Mouse (Mus musculus) heart, adult 2 months (tissue): ENCODE results near the gene Hp1bp3. TPM values are rescaled to one million over a fixed set of nuclear protein-coding genes. Genes with fewer than 3 reads are reported as not detected.

Source experiments
- DNase-seq, 2 experiments: peaks; one replicate each; pipeline ENCODE4 v3.0.0; 2021
- H3K27ac ChIP-seq: fragments of 200-600 bp; 2 replicates; pipeline ENCODE4 v1.8.1; 2022
- H3K27me3 ChIP-seq: fragments of 200-500 bp; 2 replicates; pipeline ENCODE4 v1.6.1; 2012; ENCODE audit warnings: mild to moderate bottlenecking, low read length, inconsistent platforms, mixed read lengths; ENCODE audit not compliant: control insufficient read depth, insufficient read depth
- H3K36me3 ChIP-seq: fragments of 200-500 bp; 2 replicates; pipeline ENCODE4 v1.6.1; 2012; ENCODE audit warnings: low read length, inconsistent platforms; ENCODE audit not compliant: control insufficient read depth, insufficient read depth
- H3K4me1 ChIP-seq: fragments of 200-500 bp; 2 replicates; pipeline ENCODE4 v1.6.1; 2011; ENCODE audit warnings: low read length; ENCODE audit not compliant: control insufficient read depth, insufficient read depth
- H3K4me3 ChIP-seq: fragments of 200-600 bp; 2 replicates; pipeline ENCODE4 v1.8.1; 2022
- H3K79me2 ChIP-seq: fragments of 200-500 bp; replicated peaks from 2 replicates; pipeline ENCODE4 v1.6.1; 2012; ENCODE audit warnings: mild to moderate bottlenecking, inconsistent platforms, low read length, moderate library complexity, mixed read lengths; ENCODE audit not compliant: control insufficient read depth, insufficient read depth
- H3K9ac ChIP-seq: fragments of 200-500 bp; 2 replicates; pipeline ENCODE4 v1.6.1; 2012; ENCODE audit warnings: low read depth, mild to moderate bottlenecking, control low read depth, inconsistent platforms, low read length, mixed read lengths
- CTCF ChIP-seq: fragments of 200-600 bp; IDR thresholded peaks from 2 replicates; pipeline ENCODE4 v1.8.1; 2022; ENCODE audit warnings: antibody characterized with exemption, mild to moderate bottlenecking, moderate library complexity
- EP300 ChIP-seq: fragments of 200-500 bp; IDR thresholded peaks from 2 replicates; pipeline ENCODE4 v1.6.1; 2011; ENCODE audit warnings: low read depth, low read length, control low read depth; ENCODE audit not compliant: insufficient read depth
- POLR2A ChIP-seq: fragments of 200-500 bp; IDR thresholded peaks from 2 replicates; pipeline ENCODE4 v1.6.1; 2011; ENCODE audit warnings: mild to moderate bottlenecking, low read depth, low read length, control low read depth; ENCODE audit not compliant: insufficient read depth
- WGBS: fragments of 180-500 bp; shearing (Covaris S2); methylation state at CpG from one replicate; pipeline ENCODE4 v1.1.7; 2018; 5-methylcytosine and 5-hydroxymethylcytosine counted together
- intact Hi-C: fragments of 180-260 bp; cut with DNase I; formaldehyde crosslinking; loops from one replicate; pipeline ENCODE4 v1.15.1; 2025
- polyA plus RNA-seq: library from polyadenylated mRNA; depleted of rRNA; stranded (reverse); fragments of >200 nt; gene quantifications from 2 replicates; pipeline ENCODE4 v1.2.3, GENCODE M21; 2012
- total RNA-seq, 2 experiments: library from RNA; stranded (reverse); gene quantifications; 2 replicates each; pipeline ENCODE4 v1.2.3; 2021

Hp1bp3 gene
- total and polyA plus RNA-seq, 3 experiments = 48.0 to 85.0 (median 74.7) TPM

DNA sequence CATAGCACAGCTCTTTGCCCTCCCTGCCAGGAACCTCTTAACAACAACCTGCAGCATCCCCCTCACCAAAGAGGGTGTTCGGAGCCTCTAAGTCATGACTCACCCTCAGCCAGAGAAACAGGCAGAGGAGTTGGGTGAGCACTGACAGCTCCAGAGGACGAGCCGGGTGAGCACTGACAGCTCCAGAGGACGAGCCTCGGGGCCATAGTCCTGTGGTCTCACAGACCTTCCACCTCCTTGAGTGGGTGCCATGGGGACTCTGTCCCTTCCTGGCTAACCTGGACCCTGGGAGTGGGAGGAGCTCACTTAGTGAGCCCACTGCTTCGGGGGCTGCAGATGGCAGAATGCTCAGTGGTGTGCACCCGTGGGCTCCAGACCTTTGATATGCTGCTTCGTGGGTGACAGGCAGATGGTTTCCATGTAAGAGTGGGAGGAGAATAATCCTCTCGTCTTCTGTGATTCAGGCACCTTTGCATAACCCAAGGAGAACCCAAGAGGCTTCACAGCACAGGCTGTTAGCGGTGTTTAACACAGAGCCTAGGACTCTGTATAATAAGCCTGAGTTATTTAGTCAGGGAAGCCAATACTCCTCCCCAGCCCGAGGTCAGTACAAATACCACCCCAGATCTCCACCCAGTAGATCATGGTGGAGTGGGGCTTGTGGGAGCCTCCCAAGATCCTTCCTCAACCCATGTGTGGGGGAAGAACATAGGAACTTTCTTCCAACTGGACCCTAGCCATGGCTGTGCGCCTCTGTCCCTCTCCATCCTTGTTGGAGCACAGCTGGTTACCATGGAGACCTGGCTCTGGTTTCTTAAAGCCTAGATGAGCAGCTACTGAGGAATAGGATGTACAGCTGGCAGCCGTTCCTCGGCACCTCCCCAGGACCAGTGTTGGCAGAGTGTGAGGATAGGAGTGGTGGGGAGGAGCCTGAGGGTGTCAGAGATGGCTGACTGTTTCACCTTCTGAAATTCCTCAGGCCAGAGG lies 56.2 kb downstream of the Hp1bp3 start:
- H3K4me1 ChIP-seq = no peaks in the 10 kb centered on the region
- intact Hi-C loops = no loop called here
- no peak overlapping the region for H3K9ac ChIP-seq
- TF ChIP-seq CTCF = no peak
- no peaks in the 10 kb centered on the region for H3K36me3 ChIP-seq
- no peak overlapping the region for H3K27ac ChIP-seq
- H3K4me3 ChIP-seq = no peak overlapping the region
- no peaks in the 10 kb centered on the region for H3K27me3 ChIP-seq
- no peaks in the 10 kb centered on the region for H3K79me2 ChIP-seq
- 42% methylated on average over 14 of the region's 14 CpGs for WGBS
- peak in 1 of 2 experiments; percentile 29 for DNase-seq

DNA sequence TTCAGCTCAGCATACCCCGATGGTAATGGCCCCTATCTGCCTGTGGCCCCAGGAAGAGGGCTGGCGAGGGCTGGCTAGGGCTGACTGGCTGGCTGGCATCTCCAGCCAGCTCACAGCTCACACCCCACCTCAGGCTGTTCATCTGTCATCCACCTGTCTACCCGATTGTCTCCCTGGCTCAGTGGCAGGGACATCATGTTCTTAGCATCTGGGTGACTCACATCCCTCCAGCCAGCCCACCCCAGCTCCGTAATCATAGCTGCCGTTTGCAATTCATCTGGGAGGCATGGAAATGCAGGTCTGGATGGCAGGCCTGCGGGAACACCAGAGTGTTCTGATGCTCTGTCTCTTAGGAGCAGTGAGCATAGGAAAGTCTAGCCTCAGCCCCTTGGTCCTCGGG lies 62.2 kb downstream of the Hp1bp3 start:
- H3K36me3 ChIP-seq = no peaks in the 10 kb centered on the region
- no peaks in the 10 kb centered on the region for H3K27me3 ChIP-seq
- H3K4me1 ChIP-seq = no peaks in the 10 kb centered on the region
- H3K27ac ChIP-seq = no peak overlapping the region
- DNase-seq = no peak
- TF ChIP-seq POLR2A (no peak), CTCF (no peak), EP300 (no peak)
- intact Hi-C loops = no loop called here
- 60% methylated on average over 7 of the region's 7 CpGs for WGBS
- H3K9ac ChIP-seq = no peak overlapping the region
- H3K79me2 ChIP-seq = no peaks in the 10 kb centered on the region
- no peak overlapping the region for H3K4me3 ChIP-seq

DNA sequence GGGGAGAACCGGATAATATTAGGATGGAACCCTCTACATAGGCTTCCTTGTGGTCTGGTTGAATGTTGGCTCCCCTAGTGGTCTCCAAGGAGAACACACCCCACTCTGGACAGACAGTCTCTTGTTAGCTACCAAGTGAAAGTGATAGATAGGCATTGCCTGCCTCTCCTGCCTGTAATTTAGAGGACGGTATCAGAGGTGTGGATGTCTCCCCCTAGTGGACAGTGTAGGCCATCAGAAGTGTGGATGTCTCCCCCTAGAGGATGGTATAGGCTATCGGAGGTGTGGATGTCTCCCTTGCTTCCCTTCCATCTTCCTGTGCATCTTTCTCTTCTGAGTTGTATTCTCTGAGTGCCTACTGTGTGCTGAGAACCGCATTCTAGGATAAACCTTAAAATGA lies 66.7 kb downstream of the Hp1bp3 start:
- TF ChIP-seq EP300 (0 out of 2 replicates have a peak, but pooled peaks have one; percentile 65), CTCF (peak; percentile 90), POLR2A (no peak)
- no peaks in the 10 kb centered on the region for H3K79me2 ChIP-seq
- intact Hi-C loops = no loop called here

DNA sequence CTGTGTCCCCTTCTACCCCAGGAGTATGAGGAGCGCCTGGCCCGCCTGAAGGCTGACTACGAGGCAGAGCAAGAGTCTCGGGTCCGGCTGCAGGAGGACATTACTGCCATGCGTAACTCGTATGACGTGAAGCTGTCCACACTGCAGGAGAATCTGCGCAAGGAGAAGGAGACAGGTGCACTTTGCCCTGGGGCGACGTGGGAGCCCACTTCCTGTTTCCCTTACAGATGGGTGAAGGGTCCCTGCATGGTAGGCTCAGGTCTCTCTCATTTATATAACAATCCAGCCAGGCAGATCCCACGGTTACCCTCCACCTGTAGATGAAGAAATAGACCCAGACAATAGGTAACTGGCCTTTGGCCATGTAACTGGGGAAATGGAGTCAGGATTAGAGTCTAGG lies 70.3 kb downstream of the Hp1bp3 start:
- Histone ChIP-seq H3K27ac (no peak overlapping the region), H3K79me2 (no peaks in the 10 kb centered on the region), H3K4me3 (no peak overlapping the region), H3K36me3 (no peaks in the 10 kb centered on the region), H3K9ac (no peak overlapping the region), H3K27me3 (no peaks in the 10 kb centered on the region), H3K4me1 (no peaks in the 10 kb centered on the region)
- TF ChIP-seq POLR2A = no peak
- TF ChIP-seq EP300 = no peak
- TF ChIP-seq CTCF = no peak
- WGBS = 77% methylated on average over 12 of the region's 12 CpGs
- intact Hi-C loops = no loop called here
- no peak for DNase-seq

More for the DNA sequence above, 66.7 kb downstream of the Hp1bp3 start:
- Histone ChIP-seq H3K4me3 (no peak overlapping the region), H3K9ac (no peak overlapping the region), H3K36me3 (no peaks in the 10 kb centered on the region), H3K27me3 (no peaks in the 10 kb centered on the region), H3K4me1 (no peaks in the 10 kb centered on the region), H3K27ac (no peak overlapping the region)
- 25% methylated on average over 4 of the region's 4 CpGs for WGBS
- peak in 1 of 2 experiments; percentile 34 for DNase-seq

DNA sequence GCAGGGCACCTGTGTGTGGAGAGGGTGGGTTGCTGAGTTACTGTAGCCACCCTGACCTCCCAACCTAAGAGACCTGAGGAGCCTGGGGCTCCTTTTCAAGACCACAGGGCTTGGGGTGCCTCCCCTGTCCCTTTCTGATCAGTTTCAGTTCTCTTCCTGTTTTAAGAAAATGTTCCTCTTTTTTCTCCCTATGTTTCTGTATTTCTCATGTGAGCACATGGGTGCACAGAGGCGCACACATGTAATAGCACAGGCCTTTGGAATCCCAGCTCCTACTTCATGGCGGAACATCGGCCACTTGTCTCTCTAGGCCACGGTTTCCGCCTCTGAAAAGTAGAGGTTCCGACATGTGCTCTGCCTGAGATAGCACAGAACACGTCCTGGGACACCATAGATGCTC lies 72.6 kb downstream of the Hp1bp3 start:
- DNase-seq = no peak
- Histone ChIP-seq H3K4me3 (no peak overlapping the region), H3K9ac (no peak overlapping the region), H3K36me3 (no peaks in the 10 kb centered on the region), H3K79me2 (no peaks in the 10 kb centered on the region), H3K4me1 (no peaks in the 10 kb centered on the region), H3K27me3 (no peaks in the 10 kb centered on the region), H3K27ac (no peak overlapping the region)
- intact Hi-C loops = no loop called here
- TF ChIP-seq EP300 = no peak
- no peak for TF ChIP-seq CTCF
- TF ChIP-seq POLR2A = no peak
- 74% methylated on average over 7 of the region's 7 CpGs for WGBS

DNA sequence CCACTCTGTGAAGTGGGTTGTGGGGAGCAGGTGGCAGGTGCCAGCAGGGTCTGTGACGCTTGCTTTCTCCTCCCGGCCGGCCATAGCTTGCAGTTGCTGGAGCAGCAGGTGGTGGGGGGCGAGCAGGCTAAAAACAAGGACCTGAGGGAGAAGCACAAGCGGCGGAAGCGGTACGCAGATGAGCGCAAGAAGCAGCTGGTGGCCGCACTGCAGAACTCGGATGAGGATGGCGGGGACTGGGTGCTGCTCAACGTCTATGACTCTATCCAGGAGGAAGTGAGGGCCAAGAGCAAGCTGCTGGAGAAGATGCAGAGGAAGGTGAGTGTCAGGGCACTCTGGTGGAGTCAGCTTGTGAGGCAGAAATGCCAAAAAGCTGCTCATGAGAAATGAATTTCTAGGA lies 75.9 kb downstream of the Hp1bp3 start:
- Histone ChIP-seq H3K79me2 (no peaks in the 10 kb centered on the region), H3K36me3 (no peaks in the 10 kb centered on the region), H3K4me3 (no peak overlapping the region), H3K27ac (no peak overlapping the region), H3K27me3 (no peaks in the 10 kb centered on the region), H3K4me1 (no peaks in the 10 kb centered on the region), H3K9ac (no peak overlapping the region)
- intact Hi-C loops = no loop called here
- 78% methylated on average over 13 of the region's 13 CpGs for WGBS
- no peak for TF ChIP-seq CTCF
- no peak for TF ChIP-seq EP300
- no peak for TF ChIP-seq POLR2A
- no peak for DNase-seq
